In the genomic region with DNA sequence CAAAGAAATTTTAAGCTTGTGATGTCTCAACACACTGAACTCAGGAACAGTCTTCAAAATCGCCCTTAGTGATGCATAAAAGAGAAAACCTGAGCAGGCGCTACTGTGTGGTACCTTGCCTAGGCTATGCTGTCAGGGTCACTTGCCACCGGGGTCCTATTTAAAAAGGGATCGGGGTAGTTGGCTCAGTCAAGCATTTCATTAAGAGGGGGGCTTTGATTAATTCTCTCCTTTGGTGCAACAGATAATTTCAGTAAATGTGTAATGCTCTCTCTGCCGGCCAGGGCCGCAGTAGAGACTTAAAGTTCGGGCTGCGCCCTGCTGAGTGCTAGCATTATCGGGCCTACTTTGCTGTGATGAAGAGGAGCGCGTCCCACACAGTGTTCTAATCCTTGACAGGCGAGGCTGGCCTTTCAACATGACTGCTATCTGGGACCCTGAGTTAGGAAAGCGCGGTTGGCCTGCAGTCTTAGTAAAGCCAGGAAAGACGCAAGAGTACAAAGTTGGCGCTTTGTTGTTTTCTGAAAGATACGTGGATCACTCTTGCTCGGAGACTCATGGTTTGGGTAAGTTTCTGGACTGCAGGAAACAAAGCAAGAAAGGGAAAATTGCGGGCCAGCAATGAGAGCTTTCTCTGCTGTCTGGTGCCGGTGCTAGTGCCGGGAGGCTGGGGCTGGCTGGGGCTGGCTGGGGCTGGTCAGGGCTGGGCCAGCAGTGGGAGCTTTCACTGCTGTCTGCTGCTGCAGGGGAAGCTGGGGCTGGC, we compare ENCODE assay signal across 11 mouse cellular contexts.
DNase-seq lines count a peak whose midpoint lies in the region; ATAC-seq lines count a peak whose summit lies in the region.
"Had no signal": no experiment of that assay in that cellular context is flagged by ENCODE, and none has a peak within 500 bp of the region (broad histone marks: within the 10 kb centered on the region; RNA-seq: fewer than 3 reads in every experiment).

No protein-coding gene starts in this region.

- no peak overlapping the region for H3K27ac ChIP-seq in lung, embryonic 16.5 days (ENCODE audit: low read length)
- H3K27ac ChIP-seq in forebrain, embryonic 16.5 days (ENCODE audit: low read length) = no peak overlapping the region
- H3K27ac ChIP-seq in neural tube, embryonic 12.5 days = no peak overlapping the region

- no peaks in the 10 kb centered on the region for H3K9me3 ChIP-seq in lung, embryonic 16.5 days (ENCODE audit: control insufficient read depth, low read length)
- H3K9me3 ChIP-seq in forebrain, embryonic 16.5 days (ENCODE audit: control insufficient read depth, low read length) = no peaks in the 10 kb centered on the region
- H3K9me3 ChIP-seq in neural tube, embryonic 12.5 days = no peaks in the 10 kb centered on the region
- H3K9me3 ChIP-seq: G1E had no signal

- no peak for DNase-seq in lung, postnatal 36 days
- peak; percentile 41 for DNase-seq in kidney, adult 9 months
- DNase-seq in lung, postnatal 10 days = no peak
- DNase-seq in adrenal gland, postnatal 10 days = no peak
- DNase-seq: cerebellum, adult 9-11 months; lung, postnatal 4 days had no signal

- ATAC-seq in lung, embryonic 16.5 days (ENCODE audit: low read depth) = 0 out of 2 replicates have a peak, but pooled peaks have one; percentile 38
- 0 out of 2 replicates have a peak, but pooled peaks have one; percentile 15 for ATAC-seq in forebrain, embryonic 16.5 days
- ATAC-seq in neural tube, embryonic 12.5 days (ENCODE audit: low FRiP score, low read depth) = peak; percentile 73
- ATAC-seq in erythroid progenitor cell, adult 5-6 weeks (replicated peaks; ENCODE audit: low FRiP score, poor library complexity, severe bottlenecking) = no peak

- no peak overlapping the region for H3K4me3 ChIP-seq in lung, embryonic 16.5 days (ENCODE audit: low read length)
- H3K4me3 ChIP-seq in forebrain, embryonic 16.5 days (replicated peaks; ENCODE audit: low read length) = no peak overlapping the region
- no peak overlapping the region for H3K4me3 ChIP-seq in neural tube, embryonic 12.5 days

- H3K27me3 ChIP-seq in lung, embryonic 16.5 days (ENCODE audit: control insufficient read depth, insufficient read depth, low read depth, low read length) = peaks cover 41% of the 10 kb centered on the region
- H3K27me3 ChIP-seq in forebrain, embryonic 16.5 days (replicated peaks; ENCODE audit: control insufficient read depth, insufficient read depth, low read length) = peaks cover 23% of the 10 kb centered on the region
- H3K27me3 ChIP-seq in neural tube, embryonic 12.5 days (replicated peaks) = peaks cover 20% of the 10 kb centered on the region

- no peak overlapping the region for H3K4me2 ChIP-seq in lung, embryonic 16.5 days (ENCODE audit: low read depth, low read length)
- no peak overlapping the region for H3K4me2 ChIP-seq in forebrain, embryonic 16.5 days (ENCODE audit: low read length)
- H3K4me2 ChIP-seq in neural tube, embryonic 12.5 days (replicated peaks) = peak overlapping the region; percentile 33

- WGBS in lung, embryonic 16.5 days = 35% methylated on average over 21 of the region's 21 CpGs
- WGBS in forebrain, embryonic 16.5 days = 20% methylated on average over 21 of the region's 21 CpGs
- WGBS in neural tube, embryonic 12.5 days = 13% methylated on average over 21 of the region's 21 CpGs

- no peak overlapping the region for H3K9ac ChIP-seq in lung, embryonic 16.5 days (ENCODE audit: low read length)
- no peak overlapping the region for H3K9ac ChIP-seq in forebrain, embryonic 16.5 days (replicated peaks; ENCODE audit: low read depth, low read length)
- 0 out of 2 replicates have a peak overlapping the region, but pooled peaks have one; percentile 17 for H3K9ac ChIP-seq in neural tube, embryonic 12.5 days

- H3K4me1 ChIP-seq in lung, embryonic 16.5 days (replicated peaks; ENCODE audit: control insufficient read depth, insufficient read depth, low read length) = no peaks in the 10 kb centered on the region
- peaks cover 11% of the 10 kb centered on the region for H3K4me1 ChIP-seq in forebrain, embryonic 16.5 days (replicated peaks; ENCODE audit: control insufficient read depth, insufficient read depth, low read length)
- H3K4me1 ChIP-seq in neural tube, embryonic 12.5 days = peaks cover 9% of the 10 kb centered on the region; the same call in 1 of the 2 replicates

- no peaks in the 10 kb centered on the region for H3K36me3 ChIP-seq in lung, embryonic 16.5 days (ENCODE audit: control insufficient read depth, insufficient read depth, low read length)
- no peaks in the 10 kb centered on the region for H3K36me3 ChIP-seq in forebrain, embryonic 16.5 days (ENCODE audit: control insufficient read depth, insufficient read depth)
- H3K36me3 ChIP-seq in neural tube, embryonic 12.5 days = no peaks in the 10 kb centered on the region
